Mouse (Mus musculus) ES-CJ7 (cell line): ENCODE results near the gene Ybx2.

Source experiments
- DNase-seq: peaks from one replicate; pipeline ENCODE4 v3.0.0; 2011; ENCODE audit warnings: low read depth, low spot score

Ybx2 gene

GRCm38 (mm10) chr11:69935137-69935879 is at the start of gene Ybx2:
Ybx2 (plus strand) TSS chr11:69935796.
- peak; percentile 96 for DNase-seq

DNA sequence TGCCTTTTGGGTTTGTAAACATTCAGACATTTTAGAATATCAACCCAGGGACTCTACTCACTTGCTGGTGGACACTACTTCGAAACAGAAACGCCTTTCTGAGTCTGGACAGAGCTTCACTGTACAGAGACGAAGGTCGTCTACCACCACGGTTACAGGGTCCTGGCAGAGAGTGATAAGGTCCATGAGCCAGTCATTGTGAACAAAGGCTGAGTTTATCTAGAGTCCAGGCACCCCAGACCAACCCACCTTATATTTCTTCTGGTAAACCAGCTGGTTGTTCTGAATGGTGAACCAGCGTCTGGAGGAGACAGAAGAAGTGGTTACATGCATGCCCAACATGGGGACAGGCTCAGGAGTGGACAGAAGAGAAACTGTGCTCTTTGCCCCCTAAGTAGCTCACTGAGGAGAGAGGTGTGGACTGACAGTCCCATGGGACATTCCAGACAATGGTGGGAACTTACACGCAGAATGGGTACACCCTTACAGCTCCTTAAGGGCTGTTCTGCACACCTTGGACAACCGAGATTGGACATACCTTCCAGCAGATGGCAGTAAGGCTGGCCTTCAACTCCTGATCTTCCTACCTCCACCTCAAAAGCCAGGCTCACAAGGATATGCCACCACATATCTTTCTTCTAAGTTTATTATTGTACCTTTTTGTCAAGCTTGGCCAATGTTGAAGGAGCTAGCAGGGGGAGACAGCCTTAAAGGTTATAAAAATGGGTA is 48.5 kb upstream of the Ybx2 start:
- peak; percentile 84 for DNase-seq

DNA sequence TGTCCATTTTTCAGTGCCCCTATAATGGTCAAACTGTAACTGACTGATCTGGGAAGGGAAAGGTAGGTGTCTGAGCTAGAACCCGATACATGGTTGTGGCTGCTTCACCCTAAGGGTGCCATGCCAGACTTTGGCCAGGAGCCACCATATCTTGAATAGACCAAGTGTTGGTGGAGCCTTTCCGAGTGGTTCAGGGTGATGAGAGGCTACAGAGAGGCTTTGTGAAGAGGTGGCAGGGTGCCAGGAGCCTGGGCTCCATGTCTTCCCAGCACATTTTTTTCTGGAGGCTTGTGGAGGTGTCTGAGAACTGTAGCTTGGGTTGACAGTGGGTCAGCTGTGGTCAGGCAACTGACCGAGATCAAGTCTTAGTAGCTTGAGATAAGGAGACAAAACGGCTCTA is 44.1 kb upstream of the Ybx2 start:
- no peak for DNase-seq

- DNase-seq, result peak; percentile 62
Measured at GRCm38 (mm10) chr11:69894671-69895070, 40.9 kb upstream of the Ybx2 start.

DNA sequence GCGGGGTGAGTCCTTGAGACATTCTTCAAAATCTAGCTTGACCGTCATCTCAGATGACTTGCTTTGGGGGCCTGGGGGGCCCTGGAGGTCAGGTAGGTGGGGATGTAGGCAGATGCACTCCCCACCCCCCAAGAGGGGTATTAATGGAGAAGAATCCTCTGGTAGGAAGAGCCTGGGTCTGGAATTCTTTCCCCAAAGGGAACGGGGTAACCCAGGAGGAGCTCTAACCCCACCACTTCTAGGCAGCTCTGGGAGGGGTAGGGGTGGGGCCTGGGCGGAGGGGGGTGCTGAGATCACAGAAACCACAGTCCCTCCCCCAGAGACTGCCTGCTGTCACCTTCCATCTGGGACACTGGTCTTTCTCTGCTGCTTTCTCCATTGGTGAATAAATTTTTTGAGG is 40.3 kb upstream of the Ybx2 start, which contains the start of gene Acap1:
TSS of gene Acap1 (minus strand) at position 249 of the 400 bp plus-strand sequence.
- no peak for DNase-seq

DNA sequence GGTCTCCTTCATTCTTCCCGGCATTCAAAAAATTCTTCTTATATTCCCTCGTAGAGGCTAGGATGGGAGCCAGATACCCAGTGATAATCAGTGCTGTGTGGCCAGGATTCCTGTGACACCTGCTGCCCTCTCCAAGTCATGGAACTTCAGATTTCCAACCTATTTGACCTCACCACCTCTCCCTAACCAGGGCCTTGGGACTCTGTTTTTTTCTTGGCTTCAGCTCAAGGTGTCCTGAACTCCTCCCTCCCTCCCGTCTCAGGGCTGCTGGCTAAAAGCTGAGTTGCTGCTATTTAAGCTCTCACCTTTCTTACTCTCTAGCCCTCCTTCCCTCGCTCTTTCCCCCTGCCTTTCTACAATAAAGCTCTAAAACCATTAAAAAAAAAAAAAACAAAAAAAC is 35.7 kb upstream of the Ybx2 start:
- DNase-seq, result no peak

- DNase-seq, result peak; percentile 99
Measured at GRCm38 (mm10) chr11:69900471-69901405, 34.9 kb upstream of the Ybx2 start, which contains the start of the genes 2810408A11Rik and Neurl4. 2810408A11Rik (minus strand) TSS chr11:69900987. Neurl4 (plus strand) TSS chr11:69901072.

DNA sequence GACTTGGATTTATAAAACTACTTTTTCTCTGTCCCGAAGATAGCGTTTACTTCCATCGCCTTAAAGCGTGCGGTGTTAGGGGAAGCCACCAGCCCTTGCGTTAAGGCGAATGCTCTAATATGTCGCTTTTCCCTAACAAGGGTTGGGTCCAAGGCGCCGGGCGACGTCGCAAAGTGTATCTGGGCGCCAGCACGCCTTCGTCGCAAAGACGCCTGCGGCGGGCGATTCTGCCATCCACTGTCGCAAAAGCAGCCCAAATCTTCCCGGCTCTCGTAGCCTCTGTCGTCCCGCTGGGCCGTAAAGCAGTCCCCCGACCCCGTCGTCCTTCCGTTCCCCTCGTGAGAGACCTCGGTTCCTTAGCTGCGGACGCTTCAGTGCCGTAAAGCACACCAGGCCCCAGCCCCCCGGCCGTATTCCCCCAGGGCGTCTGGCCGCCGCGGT is 34.2 kb upstream of the Ybx2 start:
- DNase-seq, result peak; percentile 100

- DNase-seq, result no peak
Measured at GRCm38 (mm10) chr11:69901993-69902392, 33.6 kb upstream of the Ybx2 start.

DNA sequence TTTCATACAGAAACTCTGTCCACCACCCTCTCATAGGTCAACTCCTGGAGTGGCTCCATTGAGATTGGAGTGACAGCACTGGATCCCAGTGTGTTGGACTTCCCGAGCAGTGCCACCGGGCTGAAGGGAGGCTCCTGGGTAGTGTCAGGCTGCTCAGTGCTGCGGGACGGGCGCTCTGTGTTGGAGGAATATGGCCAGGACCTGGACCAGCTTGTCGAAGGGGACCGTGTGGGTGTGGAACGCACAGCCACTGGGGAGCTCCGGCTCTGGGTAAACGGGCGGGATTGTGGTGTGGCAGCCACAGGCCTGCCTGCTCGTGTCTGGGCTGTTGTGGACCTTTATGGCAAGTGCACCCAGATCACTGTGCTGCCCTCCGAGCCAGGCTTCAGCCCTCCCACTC is 32.6 kb upstream of the Ybx2 start:
- no peak for DNase-seq

GRCm38 (mm10) chr11:69904311-69904710 is 31.3 kb upstream of the Ybx2 start:
- no peak for DNase-seq

- no peak for DNase-seq
Measured at GRCm38 (mm10) chr11:69908645-69909044, 27.0 kb upstream of the Ybx2 start.

- no peak for DNase-seq
Measured at GRCm38 (mm10) chr11:69909174-69909573, 26.4 kb upstream of the Ybx2 start.

DNA sequence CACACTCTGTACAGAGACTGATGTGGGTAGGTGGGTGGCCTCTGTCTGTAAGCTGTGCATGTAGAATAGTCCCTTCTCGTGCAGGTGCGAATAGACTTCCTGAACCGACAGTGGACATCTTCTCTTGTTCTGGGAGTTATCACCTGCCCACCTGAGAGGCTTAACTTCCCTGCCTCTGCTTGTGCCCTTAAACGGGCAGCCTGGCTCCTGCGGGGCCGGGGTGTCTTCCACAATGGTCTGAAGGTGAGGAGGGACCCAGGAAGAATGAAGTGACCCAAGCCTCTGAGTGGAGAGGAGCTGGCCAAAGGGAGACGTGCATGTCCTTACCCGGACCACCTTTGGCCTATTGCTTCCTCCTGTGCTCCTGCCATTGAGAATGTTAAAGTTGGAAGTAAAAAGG is 25.4 kb upstream of the Ybx2 start:
- DNase-seq, result no peak

DNA sequence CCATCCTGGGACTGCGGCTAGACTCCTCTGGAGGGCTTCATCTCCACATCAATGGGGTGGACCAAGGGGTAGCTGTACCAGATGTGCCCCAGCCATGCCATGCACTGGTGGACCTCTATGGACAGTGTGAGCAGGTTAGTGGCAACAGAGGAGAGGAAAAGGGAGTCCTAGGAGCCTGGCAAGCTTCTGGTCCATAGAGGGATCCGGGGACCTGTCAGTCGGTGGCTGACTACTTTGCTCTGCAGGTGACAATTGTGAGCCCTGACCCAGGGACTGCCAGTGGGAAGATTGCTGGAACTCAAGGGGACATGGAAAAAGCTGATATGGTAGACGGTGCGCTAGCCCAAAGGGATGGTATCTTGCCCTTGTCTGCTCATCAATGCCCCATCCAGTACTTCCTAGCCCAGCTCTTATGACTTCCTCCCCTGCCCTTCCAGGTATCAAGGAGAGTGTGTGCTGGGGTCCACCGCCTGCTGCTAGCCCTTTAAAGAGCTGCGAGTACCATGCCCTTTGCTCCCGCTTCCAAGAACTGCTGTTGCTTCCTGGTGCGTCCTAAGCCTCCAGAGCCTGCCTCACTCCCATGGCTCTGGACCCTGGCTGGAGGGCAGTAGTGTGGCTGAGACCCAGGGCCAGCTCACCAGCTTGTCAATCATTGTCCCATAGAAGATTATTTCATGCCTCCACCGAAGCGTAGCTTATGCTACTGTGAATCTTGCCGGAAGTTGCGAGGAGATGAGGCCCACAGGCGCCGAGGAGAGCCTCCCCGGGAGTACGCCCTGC is 24.6 kb upstream of the Ybx2 start:
- no peak for DNase-seq

DNA sequence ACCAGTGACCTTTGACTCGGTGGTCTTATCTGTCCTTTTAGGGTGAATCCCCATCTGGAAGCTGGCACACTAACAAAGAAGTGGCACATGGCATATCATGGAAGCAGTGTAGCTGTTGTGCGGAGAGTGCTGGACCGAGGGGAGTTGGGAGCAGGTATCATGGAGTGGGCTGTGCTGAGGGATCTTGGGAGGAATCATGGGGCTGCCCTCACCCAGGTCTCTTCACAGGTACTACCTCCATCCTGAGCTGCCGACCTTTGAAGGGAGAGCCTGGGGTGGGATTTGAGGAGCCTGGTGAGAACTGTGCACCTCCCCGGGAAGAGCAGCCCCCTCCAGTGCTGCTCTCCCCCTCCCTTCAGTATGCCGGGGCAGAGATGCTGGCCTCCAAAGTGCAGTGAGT is 23.9 kb upstream of the Ybx2 start:
- DNase-seq, result no peak

DNA sequence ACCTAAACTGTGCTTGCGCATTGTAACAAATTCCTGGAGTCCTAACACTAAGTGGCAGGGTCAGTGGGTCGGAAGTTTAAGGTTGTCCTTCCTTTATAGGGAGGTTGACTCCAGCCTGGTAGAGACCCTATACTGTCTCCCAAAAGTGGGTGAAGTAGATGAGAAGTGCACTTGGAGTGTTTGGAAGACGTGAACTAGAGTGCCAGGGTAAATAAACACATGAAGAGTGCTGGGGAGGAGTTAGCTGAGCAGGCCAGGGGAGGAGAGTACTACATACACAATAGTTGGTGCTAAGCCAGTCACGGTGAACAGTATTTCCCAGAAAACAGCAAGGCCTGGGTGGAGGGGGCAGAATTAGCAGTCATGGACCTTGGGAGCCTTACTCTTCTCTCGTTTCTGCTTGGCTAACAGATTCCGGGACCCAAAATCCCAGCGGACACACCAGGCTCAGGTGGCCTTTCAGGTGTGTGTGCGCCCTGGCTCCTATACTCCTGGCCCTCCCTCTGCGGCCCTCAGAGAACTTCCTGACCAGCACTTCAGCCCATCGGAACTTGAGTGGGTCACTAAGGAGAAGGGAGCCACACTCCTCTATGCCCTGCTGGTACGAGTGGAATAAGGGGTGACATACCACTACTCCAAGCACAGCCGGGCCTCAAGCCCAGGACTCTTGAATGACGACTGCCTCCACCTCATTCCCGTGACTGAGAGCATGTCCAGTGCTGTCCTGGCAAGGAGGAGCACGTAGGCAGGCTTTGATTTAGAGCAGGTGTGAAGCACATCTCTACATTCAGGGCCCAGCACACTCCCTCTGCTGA is 22.7 kb upstream of the Ybx2 start:
- no peak for DNase-seq

DNA sequence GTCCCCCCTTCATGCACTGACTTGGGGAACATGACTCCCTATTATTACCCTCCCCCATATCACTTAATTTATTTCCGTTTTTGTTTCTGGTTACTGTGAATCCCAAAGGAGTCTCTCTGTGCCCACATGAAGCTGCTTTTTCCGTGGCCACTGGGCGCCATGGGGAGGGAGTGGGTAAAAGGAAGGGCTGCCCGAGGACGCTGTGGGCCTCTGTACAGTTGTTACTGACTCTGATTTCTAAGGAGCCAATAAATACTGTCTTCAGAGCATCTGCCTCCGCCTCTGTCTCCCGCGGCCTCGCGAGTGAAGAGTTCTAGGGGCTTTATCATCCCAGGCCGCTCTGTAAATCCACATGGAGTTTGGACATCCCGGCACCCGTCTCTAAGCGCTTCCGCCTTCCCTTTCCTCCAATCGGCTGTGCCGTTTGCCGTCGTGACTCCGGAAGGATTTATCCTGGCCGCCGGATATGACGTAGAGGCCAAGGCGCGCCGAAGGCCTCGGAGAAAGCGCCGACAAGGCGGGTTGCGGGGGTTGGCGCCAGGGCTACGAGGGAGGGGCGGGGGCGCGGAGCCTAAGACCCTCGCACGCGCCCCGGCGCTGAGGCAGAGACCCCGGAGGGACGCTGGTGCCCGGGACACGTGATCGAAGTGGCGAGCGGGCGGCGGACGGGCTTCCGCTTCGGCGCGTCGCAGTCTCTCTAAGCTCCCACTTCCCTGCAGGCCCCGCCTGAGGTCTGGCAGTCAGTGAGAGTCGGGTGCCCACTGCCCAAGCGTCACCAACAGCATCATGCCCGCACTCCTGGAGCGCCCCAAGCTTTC is 21.8 kb upstream of the Ybx2 start, which contains the start of gene Gps2:
TSS of gene Gps2 (plus strand) at position 335 of the 818 bp plus-strand sequence.
- DNase-seq, result peak; percentile 97

DNA sequence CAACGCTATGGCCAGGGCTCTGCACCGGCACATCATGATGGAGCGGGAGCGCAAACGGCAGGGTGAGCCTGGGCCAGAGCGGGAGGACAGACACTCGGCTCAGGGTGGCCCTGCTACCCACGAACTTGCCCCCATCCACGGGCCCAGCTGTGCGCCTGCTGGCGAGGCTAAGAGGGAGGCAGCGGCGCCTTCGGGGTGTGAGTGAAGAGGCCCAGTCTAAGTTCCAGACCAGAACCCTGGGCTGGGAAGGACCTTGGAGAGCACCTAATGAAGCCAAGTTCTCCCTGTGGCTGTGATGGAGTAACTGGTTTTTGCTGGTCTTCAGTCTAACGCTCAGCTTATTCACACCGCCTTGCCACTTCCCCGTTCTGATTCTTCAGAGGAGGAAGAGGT is 21.2 kb upstream of the Ybx2 start:
- peak; percentile 73 for DNase-seq
